Mouse (Mus musculus): Measurements from ENCODE around the gene Sept3.
"Not testable (repeated sequence)": the region's sequence is repeated elsewhere in the genome, so short reads cannot be mapped to it uniquely, and the experiment has no call there.

Sept3 gene

DNA sequence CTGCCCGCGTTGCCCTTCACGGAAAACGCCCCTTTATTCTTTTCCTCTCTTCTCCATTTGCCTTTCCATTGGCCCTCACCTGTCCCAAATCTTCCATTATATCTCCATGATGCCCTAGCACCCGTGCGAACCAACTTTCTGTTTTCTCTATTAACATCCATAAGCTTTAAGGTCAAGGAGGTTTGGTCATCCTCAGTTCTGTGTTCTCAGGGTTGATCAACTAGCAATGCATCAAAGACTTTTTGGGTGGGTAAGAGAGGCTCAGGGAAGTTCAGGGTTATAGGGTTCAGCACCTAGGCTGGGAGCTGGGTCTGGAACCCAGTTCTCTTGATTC is at the start of gene Sept3:
Gene Sept3, plus strand, starts transcription at position 301 of the 334 bp plus-strand sequence.
- no peak for DNase-seq

DNA sequence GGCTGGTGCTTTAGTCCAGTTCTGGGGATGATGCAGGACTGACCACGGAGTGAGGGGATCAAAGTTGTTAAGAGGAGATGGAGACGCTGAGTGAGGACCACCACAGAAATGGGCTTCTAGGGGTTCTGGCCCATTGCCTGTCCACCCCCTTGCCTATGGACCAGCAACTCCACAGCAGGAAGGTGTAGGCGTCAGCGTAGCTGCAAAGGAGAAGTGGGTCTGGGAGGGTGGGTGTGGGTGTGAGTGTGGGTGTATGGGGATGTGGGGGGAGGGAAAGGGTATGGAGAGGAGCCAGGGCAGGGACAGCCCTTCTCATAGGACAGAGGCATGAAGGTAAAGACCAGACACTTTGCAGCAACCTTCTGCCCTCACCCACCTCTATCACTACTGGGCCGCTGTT is 48.9 kb upstream of the Sept3 start:
- no peak for DNase-seq

DNA sequence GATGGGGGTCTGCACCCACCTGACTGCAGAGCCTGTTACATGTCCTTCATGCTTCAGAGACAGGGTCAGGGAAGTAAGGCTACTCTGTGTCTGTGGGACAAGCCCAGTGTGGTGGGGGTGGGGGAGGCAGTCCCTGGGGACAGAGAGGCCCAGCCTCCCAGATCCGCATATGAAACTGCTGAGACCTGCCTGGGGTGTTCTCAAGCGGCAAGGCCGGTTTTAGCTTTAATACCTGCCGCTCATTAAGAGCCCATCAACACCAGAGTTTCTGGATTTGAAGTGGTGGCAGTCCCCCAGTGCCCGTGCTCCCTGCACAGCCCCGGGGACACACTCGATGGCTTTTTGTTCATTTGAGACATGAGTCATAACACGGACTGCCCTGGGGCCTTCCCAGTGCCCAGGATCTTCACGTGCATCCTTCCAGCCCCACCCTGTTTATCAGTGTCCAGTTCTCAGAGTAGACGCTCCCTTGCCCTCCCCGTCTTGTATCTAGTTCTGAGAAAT is 45.1 kb upstream of the Sept3 start:
- no peak for DNase-seq

DNA sequence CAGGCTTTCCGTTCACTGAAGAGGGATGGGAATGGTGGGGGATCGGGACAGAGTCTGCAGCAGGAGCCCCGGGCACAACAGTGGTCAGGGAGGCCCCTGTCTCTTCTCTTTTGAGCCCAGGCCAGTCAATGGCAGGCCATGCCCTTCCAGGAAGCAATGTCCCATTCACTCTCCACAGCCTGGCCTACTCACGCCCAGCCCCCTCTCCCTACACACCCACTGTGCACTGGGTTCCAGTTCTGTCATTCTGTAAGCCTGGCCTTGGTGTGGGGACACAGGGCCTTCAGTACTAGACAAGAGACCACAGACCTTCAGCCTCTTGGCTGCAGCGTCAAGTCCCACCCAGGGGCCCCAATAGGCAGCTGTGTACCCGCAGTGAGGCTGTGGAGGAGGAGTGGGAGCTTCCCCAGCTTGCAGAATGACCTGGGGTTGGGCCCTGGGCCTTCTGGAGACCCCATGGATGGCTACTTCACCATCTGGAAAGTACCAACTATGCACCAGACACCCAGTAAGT is 44.5 kb upstream of the Sept3 start:
- DNase-seq = no peak

DNA sequence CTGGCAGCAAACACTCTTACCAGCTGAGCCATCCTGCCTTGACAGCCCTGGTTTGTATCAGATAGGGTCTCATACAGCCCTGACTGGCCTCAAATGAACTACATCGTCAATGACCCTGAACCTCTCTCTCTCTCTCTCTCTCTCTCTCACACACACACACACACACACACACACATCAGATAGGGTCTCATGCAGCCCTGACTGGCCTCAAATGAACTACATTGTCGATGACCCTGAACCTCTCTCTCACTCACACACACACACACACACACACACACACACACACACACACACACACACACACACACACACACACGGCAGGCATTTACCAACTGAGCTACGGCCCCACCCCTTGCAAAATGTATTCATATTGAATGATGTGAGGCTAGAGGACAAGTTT is 43.6 kb upstream of the Sept3 start:
- DNase-seq = no peak

DNA sequence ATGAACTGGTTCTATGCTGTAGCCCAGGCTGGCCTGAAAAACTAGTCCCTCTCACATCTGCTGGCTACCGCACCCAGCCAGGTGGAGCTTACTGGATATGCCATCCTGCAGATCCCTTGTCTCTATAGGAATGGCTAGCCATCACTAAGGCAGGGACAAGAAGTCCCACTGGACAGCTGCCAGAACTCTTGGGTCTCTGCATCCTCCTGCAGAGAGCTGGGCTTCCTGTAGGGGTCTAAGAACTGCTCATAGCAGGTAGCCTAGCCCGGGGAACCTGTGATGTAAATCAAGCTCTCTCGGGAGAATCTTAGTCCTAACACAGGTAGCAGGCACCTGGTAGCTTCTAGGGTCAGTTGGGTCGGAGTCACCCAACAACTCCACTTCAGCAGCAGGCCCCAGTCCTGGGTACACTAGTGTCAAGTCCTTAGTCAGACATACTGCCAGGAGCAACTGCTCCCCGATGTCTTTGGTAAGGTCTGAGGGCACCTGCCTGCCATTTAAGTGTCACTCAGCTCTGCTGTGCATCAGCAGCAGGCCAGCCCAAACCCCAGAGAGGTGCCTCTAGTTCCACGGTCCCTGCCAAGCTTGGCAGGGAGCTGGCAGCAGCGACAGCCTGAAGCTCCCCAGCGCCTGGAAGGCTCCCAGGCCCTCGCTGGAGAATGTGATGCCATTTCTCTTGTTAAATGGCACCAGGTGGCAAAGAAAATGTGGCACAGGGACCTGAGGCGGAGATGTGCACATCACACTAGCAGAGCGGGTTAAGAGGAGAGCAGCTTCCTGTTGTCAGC is 42.9 kb upstream of the Sept3 start:
- DNase-seq = peak; percentile 39

DNA sequence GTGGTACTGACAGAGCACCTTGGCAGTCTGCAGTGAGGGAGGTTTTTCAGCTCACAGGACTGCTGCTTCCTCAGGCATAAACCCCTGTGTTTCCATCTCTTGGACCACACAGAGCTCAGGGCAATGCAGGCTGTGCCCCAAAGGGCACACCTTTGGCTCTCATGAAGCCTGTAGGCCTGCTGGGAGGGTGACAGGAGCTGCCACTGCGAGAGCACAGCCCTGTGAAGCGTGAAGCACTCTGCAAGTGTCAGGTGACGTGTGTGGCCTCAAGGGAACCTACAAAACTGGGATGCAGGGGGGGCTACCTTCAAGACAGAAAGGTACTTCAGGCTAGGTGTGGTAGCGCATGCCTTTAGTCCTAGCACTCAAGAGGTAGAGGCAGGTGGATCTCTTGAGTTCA is 42.0 kb upstream of the Sept3 start:
- no peak for DNase-seq

DNA sequence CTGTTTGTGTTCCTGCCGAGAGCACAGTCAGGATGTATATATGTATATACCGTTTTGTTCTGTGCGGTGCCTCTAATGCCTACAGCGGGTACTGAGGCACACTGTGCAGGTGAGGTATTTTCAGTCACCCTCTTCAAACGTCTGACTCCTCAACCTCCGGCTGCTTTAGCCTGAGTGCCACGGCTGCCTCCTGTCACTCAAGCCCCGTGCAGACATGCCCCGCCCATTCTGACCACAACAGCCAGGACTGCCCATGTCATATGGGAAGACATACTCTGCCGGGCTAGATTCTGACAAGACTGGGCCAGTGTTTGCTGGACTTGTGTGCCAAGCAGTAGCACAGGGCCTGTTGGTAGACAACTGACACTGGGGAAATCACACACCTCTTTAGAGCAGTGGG is 39.0 kb upstream of the Sept3 start:
- DNase-seq = no peak

DNA sequence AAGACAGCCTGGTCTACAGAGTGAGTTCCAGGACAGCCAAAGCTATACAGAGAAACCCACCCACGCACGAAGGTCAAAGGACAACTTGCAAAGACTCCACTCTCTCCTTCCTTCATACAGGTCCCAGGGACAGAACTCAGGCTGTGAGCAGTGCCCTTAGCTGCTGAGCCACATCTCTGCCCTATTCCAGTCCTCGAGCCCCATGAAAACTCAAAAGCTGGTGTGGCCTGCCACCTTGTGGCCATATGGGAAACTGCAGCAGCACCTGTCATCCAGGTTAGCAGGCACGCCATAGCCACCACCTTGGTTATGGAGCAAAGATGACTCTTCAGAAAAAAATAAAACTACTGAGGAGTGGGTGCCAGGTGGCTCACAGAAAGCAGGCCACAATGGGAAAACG is 38.1 kb upstream of the Sept3 start:
- DNase-seq = peak; percentile 85

DNA sequence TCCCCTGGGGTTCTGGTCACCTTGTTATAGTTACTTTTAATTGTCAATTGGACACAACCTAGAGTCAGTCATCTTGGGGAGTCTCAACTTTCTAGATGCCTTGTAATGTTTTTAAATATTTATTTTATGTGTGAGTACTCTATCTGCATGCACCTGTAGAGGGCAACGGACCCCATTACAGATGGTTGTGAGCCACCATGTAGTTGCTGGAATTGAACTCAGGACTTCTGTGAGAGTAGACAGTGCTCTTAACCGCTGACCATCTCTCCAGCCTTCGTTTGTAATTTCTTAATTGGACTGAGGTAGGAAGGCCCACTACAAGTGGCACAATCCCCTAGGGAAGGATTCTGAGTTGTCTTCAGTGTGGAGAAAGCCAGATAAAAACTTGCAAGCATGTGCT is 31.4 kb upstream of the Sept3 start:
- no peak for DNase-seq

DNA sequence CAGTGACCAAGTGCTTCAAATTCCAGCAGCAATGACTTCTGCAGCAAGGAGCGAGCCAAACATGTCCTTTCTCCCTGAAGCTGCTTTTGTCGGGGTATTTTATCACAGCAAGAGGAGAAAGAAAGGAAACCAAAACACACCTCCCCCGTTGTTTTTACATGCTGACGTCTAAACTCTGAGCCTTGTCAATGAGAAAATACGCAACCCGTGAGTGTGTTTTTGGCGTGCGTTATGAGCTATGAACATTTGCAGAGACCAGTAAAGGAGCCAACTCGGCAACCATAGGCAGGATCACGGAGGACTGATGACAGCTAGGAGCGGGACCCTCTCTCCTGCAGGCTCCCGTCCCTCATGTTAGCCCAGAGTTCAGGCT is 31.0 kb upstream of the Sept3 start:
- DNase-seq = no peak

DNA sequence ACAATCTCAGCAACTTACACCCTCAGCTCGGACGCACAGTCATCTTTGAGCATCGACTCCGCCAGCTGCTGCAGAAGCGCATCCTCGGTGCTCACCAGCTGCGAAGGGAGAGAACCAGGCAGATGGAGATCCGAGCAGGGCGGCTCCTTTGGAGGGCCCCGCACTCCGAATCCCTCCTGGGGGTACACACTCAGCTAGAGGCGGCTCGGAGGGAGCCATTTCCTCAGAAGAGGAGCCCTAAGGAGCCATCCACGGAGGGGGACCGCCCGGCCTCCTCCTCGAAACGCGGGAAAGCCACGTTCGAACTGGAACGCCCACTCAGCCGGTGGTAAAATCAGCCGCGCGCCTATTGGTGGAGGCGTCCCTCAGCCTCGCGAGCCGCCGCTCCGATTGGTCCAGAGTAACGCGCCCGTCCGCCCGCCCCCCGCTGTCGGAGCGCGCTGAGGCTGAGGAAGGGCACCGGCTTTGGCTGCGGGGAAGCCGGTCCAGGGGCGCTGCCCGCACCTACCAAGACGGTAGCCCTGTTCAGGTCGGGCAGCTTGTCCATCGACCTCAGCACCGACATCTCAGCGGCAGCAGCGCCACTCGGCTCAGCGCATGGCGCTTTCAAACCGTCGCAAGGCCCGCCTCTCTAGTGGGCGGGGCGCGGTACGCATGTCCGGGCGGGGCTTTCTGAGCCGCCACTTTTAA is 30.4 kb upstream of the Sept3 start, which contains the start of gene Cenpm:
Gene Cenpm, minus strand, starts transcription at position 634 of the 690 bp plus-strand sequence.
- DNase-seq = peak; percentile 95

DNA sequence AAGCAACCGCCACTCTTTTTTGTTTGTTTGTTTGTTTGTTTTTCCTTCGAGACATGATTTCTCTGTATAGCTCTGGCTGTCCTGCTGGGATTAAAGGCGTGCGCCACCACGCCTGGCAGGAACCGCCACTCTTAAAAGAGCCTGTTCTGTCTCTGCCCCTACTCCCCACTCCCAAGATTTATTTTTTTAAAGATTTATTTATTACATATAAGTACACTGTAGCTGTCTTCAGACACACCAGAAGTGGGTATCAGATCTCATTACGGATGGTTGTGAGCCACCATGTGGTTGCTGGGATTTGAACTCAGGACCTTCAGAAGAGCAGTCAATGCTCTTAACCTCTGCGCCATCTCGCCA is 29.9 kb upstream of the Sept3 start:
- not testable (repeated sequence) for DNase-seq

DNA sequence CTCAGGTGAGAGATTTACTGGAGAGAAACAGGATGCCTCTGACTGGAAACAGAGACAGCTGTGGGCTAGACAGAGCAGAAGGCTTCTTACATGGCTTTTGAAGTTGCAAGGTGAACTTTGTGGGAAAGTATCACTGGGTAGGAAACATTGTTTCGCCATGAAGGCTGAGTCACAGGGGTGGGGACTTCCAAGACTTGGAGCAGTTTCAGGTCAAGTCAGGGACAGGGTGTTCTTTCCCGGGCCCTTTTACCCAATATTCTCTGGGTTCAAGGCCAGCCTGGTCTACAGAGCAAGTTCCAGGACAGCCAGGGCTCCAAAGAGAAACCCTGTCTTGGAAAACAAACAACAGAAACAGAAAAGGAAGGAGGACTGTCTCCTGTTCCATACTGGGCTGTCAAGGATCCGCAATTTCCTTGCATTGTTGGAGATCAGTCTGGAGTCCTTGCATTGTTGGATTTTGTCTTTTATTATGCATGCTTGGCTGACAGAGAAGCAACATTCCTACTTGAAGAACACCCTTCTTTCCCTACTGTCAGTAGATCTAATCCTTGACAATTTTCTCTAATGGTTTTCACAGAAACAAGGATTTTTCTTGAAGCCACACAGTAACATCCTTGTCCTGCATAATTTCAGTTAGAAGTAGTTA is 27.4 kb upstream of the Sept3 start:
- no peak for DNase-seq

DNA sequence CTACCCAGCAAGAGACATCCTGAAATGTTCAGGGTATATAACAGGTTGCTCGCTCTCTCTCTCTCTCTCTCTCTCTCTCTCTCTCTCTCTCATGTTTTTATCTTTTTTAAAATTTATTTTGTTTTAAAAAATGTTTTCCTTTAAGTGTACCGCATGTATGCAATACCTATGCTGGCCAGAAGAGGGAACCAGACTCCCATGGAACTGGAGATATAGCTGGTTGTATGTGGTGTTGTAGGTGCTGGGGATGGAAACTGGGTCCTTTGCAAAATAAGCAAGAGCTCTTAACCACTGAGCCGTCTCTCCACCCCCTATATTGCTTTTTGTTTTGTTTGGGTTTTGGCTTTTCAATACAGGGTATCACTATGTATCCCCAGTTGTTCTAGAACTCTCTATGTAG is 23.1 kb upstream of the Sept3 start:
- no peak for DNase-seq

DNA sequence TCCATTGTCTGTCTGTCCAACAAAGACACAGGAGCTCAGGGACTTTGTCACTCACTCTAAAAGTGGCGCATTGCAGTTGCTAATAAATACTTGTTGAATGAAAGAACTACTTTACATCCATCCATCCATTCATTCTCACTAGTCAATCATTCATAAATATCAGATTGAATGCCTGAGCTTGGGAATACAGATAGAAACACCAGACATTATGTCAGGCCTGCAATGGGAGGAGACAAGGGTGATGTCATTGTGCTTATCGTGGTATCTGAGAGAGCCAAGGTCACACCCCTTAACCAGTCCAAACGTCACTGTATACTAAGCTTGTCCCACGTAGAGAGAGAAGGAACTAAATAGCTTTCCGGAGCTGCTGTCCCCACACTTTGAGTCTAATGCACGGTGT is 22.6 kb upstream of the Sept3 start, which contains the start of gene 1500009C09Rik:
Gene 1500009C09Rik, plus strand, starts transcription at position 301 of the 400 bp plus-strand sequence.
- no peak for DNase-seq

DNA sequence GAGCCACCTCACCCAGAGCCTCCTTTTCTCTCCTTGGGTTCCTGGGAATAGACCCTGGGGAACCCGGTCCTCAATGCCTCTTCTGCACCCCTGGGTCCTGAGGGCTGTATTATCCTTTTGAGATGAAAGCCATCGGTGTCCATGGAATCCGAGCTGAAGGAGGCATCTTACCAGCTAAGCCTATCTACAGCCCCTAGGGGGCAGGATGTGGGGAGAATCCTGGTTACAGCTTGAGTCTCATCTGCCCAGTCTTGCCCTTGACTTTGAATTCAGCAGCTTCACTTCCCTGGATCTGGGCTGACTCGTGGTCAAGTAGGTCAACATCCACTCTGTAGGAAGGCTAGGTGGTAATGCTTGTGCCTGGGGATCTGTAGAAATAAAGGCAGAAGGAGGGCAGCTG is 19.4 kb upstream of the Sept3 start:
- peak; percentile 51 for DNase-seq

DNA sequence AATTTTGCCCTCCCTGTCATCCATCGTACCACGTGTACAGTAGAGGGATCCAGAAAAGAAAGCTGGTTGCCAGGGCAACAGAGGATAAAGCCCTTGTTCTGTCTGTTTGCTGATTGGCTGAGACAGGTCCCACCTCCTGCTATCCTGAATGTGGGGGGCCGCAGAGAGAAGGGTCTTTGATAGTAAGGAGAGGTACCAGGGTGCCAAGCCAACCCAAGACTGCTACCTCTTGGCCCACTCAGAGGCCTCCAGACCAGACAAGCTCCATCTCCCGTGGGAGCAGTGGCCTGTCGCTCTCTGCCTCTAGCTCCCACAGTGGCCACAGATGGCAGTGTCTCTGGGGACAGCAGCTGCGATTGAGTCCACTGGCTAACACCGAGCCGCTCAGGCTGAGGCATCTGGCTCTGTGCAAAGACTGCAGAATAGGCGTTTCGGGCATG is 18.7 kb upstream of the Sept3 start:
- peak; percentile 85 for DNase-seq

DNA sequence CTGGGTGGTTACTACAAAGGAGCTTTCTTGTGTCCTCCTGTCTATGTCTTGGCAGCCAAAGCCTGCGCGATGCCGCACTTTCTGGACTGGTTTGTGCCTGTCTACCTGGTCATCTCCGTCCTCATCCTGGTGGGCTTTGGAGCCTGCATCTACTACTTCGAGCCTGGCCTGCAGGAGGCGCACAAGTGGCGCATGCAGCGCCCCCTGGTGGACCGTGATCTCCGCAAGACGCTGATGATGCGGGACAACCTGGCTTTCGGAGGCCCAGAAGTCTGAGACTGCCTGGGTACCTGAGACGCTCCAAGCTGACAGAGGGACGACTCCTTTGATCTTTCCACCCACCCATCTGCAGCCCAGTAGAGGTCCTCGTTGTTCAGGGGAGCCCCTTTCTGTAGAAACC is 15.2 kb upstream of the Sept3 start:
- DNase-seq = peak; percentile 79

DNA sequence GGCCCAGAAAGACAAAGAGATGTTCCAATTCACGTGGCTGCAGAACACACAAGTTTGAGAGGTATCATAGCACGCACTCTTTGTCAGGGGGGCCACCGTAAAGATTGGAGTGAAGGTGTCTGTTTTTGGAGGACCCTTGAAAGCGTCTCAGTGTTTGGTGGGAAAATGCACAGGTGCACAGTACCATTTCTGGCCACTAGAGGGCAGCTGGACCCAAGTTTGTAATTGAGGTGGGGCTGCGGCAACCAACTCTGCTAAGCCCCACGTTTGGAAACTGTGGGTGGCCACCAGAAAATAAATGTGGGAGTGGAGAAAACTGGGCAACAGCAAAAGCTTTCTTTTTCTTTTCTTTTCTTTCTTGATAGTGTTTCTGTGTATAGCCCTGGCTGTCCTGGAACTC is 8.3 kb upstream of the Sept3 start:
- peak; percentile 75 for DNase-seq

DNA sequence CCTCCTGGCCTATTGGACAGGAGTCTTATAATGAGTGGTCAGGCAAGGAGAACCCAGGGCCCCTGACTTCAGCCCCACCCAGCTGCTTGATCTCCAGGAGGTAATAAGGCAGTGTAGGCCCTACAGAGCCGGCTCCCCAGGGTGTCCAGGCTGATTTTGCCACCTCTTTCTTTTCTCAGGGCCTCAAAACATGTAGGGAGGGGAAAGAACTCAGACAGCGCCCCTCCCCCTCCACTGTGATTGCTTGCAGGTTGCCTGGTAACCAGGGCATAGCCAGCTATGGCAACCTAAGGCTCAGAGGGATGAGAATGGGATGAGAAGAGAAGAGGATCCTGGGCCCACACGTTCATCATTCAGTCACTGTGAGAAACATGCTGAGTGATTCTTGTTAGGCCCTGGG is 6.5 kb upstream of the Sept3 start:
- DNase-seq = peak; percentile 63

DNA sequence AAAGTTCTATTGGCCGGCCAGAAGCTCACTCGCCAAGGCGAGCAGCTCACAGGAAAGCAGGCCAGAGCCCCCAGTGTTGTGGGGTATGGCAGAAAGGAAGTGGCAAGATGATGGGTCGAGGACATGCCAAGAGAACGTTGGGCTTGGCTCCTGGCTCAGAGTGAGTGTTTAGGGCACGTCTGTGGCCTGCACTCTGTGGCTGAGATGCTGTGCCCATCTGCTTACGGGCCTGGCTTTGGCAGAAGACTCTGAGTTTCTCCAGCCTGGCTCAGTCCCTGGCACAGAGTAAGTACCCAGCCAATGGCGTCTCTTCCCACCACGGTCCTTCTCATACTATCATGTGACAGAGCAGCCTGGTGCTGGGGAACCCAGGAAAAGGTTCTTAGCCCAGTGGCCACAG is 5.9 kb upstream of the Sept3 start:
- no peak for DNase-seq

DNA sequence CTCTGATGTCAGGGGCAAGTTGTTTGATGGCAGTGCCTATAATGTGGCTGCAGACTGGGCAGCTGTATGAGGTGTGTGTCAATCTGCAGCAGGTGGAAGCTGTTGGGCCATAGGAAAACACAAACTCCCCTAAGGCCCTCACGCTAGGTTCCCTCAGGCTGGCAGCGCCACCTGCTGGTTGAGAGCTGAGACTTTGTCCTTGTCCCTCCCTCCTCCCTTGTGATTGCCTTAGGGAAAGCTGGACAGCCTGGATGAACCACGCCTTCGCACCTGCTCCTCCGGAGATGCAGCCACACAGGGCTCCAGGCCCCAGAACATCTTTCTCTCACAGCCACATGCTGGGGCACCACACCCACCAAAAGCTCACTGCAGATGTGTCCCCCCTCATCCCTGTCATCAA is 3.5 kb upstream of the Sept3 start:
- DNase-seq = peak; percentile 91

DNA sequence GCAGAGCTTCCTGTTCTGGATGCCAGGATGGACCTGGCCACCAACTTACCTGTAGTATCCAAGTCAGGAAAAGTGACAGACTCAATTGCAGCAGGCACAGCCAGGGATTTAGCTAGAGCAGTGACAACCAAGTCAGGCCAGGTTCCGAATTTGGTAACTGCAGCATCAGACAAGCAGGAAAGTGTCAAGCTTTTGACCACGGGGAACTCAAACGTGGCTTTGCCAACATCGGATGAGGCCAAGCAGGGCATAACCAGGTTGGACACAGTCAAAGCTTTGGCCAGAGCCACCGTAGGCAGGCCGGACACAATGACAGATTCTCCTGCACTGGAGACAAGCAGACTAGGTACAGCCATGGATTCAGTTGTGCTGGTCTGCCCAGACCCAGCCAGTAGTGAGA is 2.4 kb upstream of the Sept3 start:
- DNase-seq = no peak
